Mouse (Mus musculus): ENCODE measurements around the gene Ebpl. TPM values are rescaled to one million over a fixed set of nuclear protein-coding genes. Genes with fewer than 3 reads are reported as not detected.

Gene Ebpl
- 1.8 and 1.9 TPM in 2 replicates for polyA plus RNA-seq (2012; rRNA removed)

DNA sequence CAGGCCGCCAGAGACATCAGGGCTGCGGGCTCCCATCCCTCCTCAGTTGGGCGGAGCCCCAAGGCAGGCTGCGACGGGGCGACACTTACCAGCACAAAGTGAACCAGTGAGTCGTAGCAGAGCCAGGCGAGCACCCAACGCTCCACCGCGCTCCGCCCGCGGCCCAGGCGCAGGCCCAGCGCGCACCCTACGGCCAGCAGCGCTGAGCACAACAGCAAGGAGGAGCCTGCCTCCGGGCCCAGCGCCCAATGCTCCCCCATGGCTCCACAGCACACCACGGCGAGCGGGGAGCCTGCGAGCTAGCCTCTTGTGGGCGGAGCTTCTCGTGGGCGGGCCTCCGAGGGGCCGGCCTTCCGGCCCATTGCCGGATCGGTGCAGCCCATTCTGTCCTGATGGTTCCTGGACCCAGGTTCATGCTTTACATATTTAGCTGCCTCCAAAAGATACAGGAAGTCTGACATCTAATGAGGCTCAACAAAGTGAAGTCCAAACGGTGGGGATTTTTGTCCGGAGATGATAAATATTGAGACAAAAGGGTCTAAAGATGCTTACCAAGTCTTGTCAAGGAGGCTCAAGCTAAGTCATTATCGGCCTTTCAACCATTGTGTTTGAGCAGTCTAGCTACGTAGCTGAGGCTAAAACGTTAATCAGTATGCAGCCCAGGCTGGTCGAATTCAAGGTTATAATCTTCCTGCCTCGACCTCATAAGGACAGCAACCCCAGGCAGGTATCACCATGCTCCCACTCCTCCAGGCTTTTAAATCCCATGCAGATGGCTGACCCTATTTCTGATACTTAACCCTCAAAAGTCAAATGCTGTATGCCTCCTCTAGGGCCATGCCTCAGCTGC, at the start of gene Ebpl:
TSS of gene Ebpl (minus strand) at position 309 of the 850 bp plus-strand sequence.
- under 1% methylated on average over 40 of the region's 40 CpGs for WGBS
- peak; percentile 75 for DNase-seq (ENCODE audit: low read depth, low spot score)

DNA sequence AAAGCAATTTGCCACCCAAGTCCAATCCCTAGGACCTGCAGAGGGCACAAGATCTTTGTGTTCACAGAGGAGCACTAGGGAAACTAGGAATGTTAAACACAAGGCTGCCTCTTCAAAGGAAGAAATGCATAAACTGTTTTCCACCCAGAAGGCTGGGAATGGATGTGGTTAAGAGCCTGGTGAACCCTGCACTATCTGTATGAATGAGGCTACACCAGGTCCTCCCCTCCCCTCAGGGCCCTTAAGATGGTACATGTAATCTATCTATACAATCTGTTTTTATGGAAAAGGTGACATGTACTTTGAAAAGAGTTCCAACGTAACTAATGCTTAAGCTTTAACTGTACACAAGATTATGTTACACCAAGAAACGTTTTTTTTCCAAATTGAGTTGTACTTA, 49.8 kb upstream of the Ebpl start:
- DNase-seq (ENCODE audit: low read depth, low spot score) = no peak
- WGBS = 45% methylated on average over 2 of the region's 2 CpGs

DNA sequence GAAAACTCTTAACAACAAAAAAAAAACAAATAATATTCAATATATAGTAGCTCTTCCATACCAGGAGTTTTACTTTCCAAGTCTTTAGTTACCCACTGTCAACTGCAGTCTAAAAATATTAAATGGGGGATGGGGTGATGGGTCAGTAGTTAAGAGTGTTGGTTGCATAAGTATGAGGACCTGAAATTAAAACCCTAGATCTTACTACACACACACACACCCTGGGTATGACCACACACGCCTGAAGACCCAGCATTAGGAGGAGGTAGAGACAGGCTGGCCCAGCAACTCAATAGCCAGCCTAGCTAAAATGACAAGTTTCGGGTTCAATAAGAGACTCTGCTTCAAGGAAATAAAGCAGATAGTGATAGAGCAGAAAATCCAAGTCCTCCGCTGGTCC, 46.8 kb upstream of the Ebpl start:
- no peak for DNase-seq (ENCODE audit: low read depth, low spot score)
- 95% methylated on average over 3 of the region's 3 CpGs for WGBS

DNA sequence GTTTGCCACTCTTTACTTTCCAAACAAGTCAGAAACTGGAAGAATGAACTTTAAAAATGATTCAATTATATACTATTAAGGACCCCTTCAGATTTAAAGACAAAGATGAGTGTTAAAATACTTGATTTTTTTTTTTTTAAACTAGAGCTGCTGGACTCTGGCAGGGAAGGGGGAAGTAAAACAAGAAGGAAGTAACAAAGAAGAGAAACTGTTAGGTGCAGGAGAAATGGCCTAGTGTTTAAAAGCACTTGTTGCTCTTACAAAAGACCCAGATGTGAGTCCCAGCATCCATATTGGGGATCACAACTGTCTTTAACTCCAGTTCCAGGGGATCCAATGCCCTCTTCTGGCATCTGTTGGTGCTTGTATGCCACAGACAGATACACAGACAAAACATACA, 45.5 kb upstream of the Ebpl start:
- DNase-seq (ENCODE audit: low read depth, low spot score) = no peak

DNA sequence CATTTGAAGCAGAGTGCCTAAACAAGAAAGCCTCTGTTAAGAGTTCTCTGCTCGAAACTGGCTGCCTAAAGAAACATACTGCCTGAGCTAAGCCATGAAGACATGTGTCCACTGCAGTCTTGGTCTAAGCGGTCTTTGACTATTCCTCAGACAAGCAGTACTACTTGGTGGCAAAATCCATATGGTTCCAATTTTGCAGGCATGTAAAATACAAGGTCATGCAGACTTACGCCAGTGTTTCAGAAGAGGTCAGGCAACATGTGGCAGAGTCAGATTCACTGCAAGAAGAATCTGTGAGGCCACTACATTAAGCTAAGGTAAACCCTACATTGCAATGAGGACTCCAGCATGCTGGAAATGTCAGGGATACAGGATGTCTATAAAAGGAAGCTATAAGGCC, 44.7 kb upstream of the Ebpl start:
- WGBS = 96% methylated on average over 3 of the region's 3 CpGs
- no peak for DNase-seq (ENCODE audit: low read depth, low spot score)

DNA sequence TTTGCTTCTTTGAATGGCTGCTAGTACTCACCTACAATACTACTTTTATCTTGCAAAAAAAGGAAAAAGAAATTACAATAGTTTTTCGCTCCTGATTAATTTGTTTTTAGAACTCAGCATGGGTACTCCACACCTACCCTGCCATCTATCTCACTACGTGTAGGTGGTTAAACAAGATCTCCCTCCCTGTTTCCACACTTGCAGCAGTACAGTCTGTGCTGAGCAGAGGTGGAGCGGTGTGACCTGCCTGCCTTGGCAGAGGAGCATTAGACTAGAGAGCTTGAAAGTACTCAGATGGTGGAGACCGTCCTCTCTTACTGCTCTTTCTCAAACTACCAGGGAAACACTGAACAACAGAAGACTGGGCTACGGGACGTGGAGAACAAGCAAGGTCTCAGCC, 34.5 kb upstream of the Ebpl start:
- WGBS = 93% methylated on average over 6 of the region's 6 CpGs

DNA sequence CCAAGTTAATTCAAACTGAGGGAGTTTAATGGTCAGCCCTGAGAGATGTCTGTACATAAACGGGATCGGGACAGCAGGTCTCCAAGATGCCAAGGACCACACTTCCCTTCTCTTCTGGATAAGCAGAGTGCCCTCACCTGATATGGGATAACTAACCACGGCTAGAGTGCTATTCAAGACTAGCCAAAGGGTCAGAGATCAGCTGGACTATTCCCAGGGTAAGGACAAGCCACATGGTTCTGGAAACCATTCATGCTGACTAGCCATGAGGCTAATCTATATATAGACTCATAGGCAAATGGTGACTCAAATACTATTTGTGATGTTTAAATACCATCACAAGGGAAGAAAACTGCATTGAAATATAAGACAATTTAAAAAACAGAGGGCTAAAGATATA, 30.3 kb upstream of the Ebpl start:
- DNase-seq (ENCODE audit: low read depth, low spot score) = no peak

More for the DNA sequence above, 34.5 kb upstream of the Ebpl start:
- DNase-seq (ENCODE audit: low read depth, low spot score) = no peak

DNA sequence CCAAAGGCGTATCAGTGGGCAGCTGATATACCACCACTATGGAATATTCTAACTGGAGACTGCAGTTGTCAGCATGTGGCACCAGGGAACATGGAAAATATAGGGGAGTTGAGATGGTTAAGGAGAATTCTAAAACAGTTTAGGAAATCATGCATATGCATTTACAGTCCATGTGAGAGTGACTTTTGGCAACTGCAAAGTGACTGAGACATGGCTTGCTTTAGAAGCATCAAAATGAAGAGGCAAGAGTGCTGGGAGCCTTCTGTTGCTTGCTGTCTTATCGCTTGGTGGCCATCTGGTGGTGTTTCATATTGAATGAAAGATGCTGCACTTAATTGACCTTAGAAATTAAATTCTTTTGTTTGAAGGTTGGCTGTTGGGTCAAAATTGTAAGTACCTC, 7.1 kb upstream of the Ebpl start:
- 94% methylated on average over 2 of the region's 2 CpGs for WGBS
- DNase-seq (ENCODE audit: low read depth, low spot score) = no peak

More for the DNA sequence above, 30.3 kb upstream of the Ebpl start:
- 83% methylated on average over 3 of the region's 3 CpGs for whole genome bisulfite sequencing

DNA sequence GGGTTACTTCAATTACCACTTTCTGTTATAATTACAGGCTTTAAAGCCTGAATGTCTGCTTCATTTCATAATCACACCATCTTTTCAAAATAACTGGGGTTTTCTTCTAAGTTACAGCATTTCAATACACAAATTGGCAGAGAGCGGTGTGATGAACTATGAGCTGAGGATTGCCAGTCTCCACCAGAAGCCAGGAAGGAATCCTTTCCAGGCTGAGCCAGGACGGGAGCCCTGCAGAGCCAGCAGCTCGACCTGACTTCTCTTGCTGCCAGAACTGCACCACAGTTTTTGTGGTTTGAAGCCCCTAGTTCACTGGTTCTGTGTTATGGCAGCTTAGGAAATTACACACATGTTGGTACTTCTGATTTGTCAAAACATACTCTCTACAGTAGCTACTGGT, 4.4 kb upstream of the Ebpl start:
- WGBS = 86% methylated on average over 3 of the region's 3 CpGs
- no peak for DNase-seq (ENCODE audit: low read depth, low spot score)

DNA sequence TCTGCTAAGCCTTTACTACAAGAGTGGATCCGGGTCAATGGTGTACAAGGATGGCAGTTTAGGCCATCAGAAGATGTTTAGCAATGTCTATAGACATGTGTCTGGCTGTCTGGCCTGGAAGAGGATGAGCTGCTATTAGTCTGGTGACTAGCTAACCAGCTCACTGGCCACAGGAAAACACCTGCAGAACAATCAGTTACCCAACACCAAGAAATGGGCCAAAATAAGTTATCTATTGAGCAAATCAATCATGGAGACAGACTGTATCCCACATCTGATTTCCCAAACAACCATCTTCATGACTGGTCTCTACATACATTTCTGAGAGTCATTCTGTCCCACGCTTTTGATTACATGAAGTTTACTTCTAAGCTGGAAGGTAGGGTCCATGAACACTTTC, 3.5 kb upstream of the Ebpl start:
- DNase-seq (ENCODE audit: low read depth, low spot score) = no peak
- 71% methylated on average over 2 of the region's 2 CpGs for WGBS

DNA sequence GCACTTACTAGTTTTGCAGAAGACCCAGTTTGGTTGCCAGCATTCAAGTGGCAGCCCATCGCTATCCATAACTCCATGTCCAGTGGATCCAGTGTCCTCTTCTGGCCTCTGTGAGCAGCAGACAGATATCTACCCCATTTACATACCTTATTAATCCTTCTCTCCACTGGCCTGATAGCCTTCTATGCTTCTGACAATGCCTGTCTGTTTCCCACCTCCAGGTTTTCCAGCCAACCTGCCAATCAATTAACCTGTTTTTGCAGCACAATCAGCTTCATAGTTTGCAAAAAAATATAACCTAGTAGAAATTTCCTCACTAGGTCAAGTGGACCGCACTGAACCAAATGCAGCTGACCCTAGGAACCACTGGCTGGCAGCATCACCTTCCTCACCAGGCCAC, 2.0 kb upstream of the Ebpl start:
- 91% methylated on average over 2 of the region's 2 CpGs for WGBS
- DNase-seq (ENCODE audit: low read depth, low spot score) = no peak

DNA sequence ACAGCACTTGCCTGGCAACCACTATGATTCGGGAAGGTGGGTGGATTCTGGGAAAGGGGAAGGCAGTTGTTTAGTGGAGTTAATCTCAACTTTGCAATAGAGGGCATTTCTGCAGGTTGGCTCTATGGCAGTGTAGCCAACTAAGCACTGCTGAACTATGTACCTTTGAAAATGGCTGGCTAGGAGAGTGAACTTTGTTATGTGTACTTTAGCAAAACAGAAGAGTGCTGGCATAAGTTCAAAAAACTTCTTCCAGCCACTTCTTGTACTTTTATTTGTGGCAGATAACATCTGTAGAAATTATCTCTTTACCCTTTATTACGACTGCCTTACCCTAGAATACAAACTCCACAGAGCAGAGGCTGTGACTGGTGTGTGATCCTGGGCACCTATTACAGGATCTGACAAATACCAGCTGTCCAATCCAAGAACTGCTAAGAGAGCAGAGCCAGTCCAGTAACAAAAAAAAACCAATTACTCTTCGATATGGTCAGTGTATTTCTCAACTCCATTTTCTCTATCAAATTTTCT, 807 bp upstream of the Ebpl start:
- DNase-seq (ENCODE audit: low read depth, low spot score) = peak; percentile 54
- 21% methylated on average over 3 of the region's 3 CpGs for WGBS

DNA sequence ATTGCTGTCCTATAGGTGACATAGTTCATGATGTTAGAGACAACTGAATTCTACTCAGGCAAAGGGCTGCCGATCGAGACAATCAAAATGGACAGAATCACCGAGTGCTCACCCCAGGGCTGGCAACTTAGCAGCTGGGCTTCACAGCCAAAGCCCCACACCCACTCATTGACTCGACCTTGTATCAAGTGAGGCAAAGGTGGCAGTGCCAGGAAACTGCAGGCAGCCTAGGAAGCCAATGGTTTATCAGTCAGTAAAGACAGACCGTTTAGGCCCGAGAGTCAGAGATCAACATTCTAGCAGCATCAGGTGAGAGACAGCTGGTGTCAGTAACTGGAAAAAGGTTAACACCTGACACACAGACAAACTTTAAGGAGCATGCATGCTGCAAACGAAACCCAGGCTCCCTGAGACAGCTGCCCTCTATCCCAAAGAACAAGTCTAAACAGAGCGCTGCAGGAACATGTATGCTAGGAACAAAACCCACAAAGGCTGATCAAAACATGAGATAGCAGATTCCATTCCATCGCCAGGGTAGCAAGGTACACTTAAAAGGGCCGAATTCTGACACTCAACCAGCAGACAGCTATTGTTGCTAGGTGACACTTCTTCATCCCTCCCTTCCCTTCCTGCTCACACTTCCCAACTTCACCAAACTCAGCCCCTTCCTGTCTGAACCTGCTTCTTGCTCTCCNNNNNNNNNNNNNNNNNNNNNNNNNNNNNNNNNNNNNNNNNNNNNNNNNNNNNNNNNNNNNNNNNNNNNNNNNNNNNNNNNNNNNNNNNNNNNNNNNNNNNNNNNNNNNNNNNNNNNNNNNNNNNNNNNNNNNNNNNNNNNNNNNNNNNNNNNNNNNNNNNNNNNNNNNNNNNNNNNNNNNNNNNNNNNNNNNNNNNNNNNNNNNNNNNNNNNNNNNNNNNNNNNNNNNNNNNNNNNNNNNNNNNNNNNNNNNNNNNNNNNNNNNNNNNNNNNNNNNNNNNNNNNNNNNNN, 5.7 kb downstream of the Ebpl start:
- 79% methylated on average over 10 of the region's 10 CpGs for WGBS
- no peak for DNase-seq (ENCODE audit: low read depth, low spot score)

DNA sequence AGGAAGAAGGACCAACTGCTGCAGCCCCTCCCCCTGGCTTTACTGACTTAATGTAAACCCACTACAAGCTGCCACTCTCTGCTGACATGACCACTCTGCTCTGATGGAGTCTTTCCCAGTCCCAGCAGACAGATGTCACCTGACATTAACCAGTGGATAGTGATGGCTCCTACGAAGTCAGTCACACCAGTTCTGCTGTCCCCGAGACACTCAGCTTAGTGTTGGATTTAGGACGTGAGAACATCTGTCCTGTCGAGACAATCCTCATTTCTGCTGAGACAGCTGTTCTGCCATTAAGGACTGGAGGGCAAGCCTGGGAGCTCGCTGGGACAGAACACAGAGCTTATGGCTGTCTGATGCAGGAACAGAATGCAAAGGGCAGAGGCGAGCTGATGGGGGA, 9.4 kb downstream of the Ebpl start:
- WGBS = 84% methylated on average over 6 of the region's 6 CpGs
- no peak for DNase-seq (ENCODE audit: low read depth, low spot score)

DNA sequence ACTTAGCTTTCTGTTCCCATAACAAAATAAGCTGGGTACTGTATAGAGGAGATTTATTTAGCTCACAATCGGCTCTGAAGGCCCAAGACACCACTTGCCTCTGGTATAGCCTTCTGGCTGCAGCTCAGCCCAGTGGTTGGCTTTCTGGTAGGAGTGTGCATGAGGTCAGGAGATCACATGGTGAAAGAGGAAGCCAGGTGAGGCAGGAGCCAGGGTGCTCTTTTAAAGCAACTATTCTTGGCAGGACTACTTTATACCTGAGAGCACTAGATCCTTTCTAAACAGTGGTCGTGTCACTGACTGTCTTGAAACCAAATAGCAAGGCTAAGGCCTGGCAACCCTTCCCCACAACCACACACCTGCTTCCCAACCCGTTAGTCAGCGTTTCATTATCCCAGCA, 10.4 kb downstream of the Ebpl start:
- DNase-seq (ENCODE audit: low read depth, low spot score) = no peak
- 82% methylated on average over 4 of the region's 4 CpGs for WGBS

DNA sequence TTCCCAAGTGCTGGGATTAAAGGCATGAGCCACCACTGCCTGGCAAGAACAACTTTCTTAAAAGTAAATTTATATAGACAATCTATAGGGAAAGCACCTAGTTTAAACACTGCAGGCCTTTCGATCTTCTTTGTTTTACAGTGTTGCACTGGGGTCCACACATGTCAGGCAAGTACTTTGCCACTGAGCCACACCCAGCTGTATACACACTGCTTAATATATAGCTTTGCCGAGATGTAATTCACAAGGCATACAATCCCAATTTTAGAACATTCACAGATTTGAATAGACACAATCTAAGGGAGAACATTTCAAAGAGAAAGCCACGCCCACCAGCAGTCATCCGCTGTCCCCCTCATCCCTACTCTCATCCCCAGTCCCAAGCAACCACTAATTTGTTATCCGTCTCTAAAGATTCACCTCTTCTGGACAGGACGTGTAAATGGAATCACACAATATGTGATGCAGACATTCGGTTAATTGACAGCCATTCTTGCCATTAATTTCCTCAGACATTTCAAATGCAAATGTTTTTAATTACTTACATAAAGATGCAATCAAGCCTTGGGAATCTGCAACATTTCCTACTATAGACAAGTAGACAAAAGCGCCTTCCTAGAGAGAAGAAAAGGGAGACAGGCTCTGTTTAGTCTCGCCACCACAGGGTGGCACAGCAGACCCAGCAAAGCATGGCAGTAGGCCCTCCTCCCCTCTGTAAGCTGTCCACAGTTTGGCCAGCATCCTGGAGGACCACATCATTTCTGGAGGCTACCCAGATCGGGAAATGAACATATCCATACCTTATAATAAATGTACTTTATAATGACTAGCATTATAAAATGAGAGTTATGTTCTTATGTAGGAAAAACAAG, 13.2 kb downstream of the Ebpl start:
- 83% methylated on average over 10 of the region's 10 CpGs for WGBS
- DNase-seq (ENCODE audit: low read depth, low spot score) = no peak

DNA sequence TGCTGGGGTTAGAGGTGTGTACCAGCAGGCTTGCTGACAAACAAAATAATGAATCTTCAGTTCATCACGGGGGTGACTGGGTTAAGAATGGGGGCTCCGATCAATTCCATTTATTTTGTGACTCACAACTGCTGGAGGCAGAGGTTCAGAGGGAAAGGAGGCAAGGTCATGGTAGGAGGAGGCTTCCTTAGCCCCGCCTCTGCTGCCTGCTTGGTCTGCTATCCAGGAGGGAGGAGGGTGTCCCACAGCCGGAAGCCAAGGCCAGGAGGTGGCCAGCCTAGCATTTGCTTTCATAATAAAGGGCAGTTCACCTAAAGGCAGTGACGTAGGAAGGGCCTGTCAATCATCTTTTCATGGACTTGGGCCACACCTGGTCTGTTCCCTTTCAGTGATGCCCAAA, 15.6 kb downstream of the Ebpl start:
- no peak for DNase-seq (ENCODE audit: low read depth, low spot score)
- 59% methylated on average over 5 of the region's 5 CpGs for WGBS

DNA sequence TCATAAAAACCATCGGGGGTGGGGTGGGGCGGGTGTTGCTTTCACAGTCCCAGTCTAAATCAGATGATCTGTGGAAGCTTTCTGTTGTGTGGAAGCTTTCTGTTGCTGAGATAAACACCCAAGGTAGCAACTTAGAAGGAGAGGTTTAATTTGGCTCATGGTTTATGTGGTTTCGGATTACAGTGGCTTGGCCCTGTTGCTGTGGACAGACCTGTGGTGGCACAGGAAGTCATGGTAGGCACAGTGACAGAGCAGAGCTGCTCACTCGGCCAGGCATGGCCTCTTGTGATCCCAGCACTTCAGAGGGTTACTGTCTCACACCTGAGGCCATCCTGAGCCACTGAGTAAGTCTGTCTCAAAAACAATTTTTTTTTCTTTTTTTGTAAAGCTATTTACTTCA, 20.9 kb downstream of the Ebpl start:
- no peak for DNase-seq (ENCODE audit: low read depth, low spot score)
- 84% methylated on average over 4 of the region's 4 CpGs for WGBS

DNA sequence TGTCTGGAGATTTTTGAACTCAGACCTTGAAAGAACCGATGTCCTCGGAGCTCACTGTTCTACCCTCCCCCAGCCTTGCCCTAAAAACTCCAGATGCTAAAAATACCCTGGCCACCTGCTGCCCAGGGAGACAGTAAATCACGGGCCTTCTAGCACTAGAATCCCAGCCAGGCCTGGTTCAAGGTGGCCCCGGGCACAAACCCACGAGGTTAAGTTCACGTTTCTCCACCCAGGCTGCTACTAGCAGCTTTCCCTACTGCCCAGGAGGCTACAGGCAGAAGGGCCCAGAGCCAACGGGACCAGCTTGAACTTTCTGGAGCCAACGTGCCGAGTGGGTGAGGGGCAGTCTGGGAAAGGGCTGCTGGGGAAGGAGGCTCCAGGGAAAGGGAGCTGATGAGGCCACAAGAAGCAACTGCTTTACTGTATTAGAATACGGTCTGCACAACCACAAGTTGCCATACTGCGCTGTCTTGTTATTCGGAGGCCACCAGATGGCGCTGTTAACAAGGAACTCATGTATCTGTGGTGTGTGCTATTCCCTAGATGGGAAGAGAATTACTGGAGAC, 29.2 kb downstream of the Ebpl start:
- DNase-seq (ENCODE audit: low read depth, low spot score) = peak; percentile 80
- WGBS = 14% methylated on average over 13 of the region's 13 CpGs

Data from large intestine, adult 2 months (tissue).